Mouse (Mus musculus): ENCODE measurements around the gene Ptpn21. TPM values are rescaled to one million over a fixed set of nuclear protein-coding genes. Genes with fewer than 3 reads are reported as not detected.

Gene Ptpn21
- polyA plus RNA-seq (2015; fragmentation: Nextera tagmentation; extraction: Ambion mirVana) = 7.6 and 9.0 TPM in 2 replicates

DNA sequence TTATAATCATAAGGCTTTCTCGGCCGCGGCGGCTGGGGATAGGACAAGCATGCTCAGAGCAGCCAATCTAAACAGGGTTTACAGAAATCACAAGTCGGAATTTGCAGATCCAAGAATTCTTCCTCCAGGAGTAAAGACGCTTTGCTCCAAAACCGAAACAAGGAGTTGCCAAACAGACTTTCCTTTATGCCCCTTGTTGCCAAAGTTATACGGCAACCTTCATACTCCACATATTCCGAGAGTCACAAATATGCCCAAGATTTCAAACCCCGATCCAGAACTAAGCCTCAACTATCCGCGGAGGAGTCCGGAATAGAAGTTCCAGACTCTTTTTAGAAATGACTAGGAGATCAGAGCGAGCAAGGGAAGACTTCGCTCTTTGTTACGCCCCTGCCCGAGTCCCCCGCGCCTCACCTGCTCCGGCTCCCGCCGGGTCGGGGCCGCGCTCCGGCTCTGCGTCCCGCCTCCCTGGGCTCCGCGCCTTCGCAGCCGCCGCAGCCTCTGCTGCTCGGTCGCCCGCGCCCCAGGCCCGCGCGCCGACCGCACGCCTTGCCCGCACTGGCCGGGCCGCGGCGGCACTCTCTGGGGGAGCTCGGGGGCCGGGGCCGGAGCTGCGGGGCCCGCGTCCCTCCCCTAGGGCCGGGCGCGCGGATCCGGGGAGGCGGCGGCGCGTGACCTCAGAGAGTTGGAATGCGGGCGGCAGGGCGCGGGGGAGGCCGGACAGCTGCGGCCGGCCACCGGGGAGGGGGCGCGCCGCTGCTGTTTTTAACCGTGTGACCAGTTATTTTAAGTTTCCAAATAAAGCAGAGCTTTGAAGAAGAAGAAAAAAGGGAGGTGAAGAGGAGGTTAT is at the start of gene Ptpn21:
Gene Ptpn21, minus strand, starts transcription at position 455 of the 850 bp plus-strand sequence.
- Histone ChIP-seq H3K4me2 (ENCODE audit: low read depth, low read length) (peak within 1 kb of the TSS; percentile 66), H3K36me3 (ENCODE audit: control insufficient read depth, insufficient read depth, low read length) (no peaks in the 10 kb centered on the region), H3K4me1 (ENCODE audit: control insufficient read depth, insufficient read depth, low read length) (peaks cover 23% of the 10 kb centered on the region), H3K4me3 (replicated peaks; ENCODE audit: low read length) (peak within 1 kb of the TSS; percentile 77), H3K27me3 (ENCODE audit: control insufficient read depth, insufficient read depth, low read length) (no peaks in the 10 kb centered on the region), H3K27ac (ENCODE audit: low read length) (peak within 1 kb of the TSS; percentile 94), H3K9me3 (replicated peaks; ENCODE audit: control insufficient read depth, low read length) (no peaks in the 10 kb centered on the region), H3K9ac (ENCODE audit: low read length) (peak within 1 kb of the TSS; percentile 98)
- ATAC-seq (ENCODE audit: insufficient read depth, low FRiP score) = peak; percentile 70
- WGBS = under 1% methylated on average over 75 of the region's 75 CpGs

GRCm38 (mm10) chr12:98784251-98784650 is 47.0 kb upstream of the Ptpn21 start:
- WGBS = 91% methylated on average over 1 of the region's 1 CpGs
- no peak overlapping the region for H3K4me3 ChIP-seq (replicated peaks; ENCODE audit: low read length)
- H3K27ac ChIP-seq (ENCODE audit: low read length) = no peak overlapping the region
- H3K36me3 ChIP-seq (ENCODE audit: control insufficient read depth, insufficient read depth, low read length) = peaks cover 38% of the 10 kb centered on the region
- H3K4me2 ChIP-seq (ENCODE audit: low read depth, low read length) = no peak overlapping the region
- no peak overlapping the region for H3K9ac ChIP-seq (ENCODE audit: low read length)
- H3K4me1 ChIP-seq (ENCODE audit: control insufficient read depth, insufficient read depth, low read length) = no peaks in the 10 kb centered on the region
- no peaks in the 10 kb centered on the region for H3K27me3 ChIP-seq (ENCODE audit: control insufficient read depth, insufficient read depth, low read length)
- no peak for ATAC-seq (ENCODE audit: insufficient read depth, low FRiP score)
- no peaks in the 10 kb centered on the region for H3K9me3 ChIP-seq (replicated peaks; ENCODE audit: control insufficient read depth, low read length)

GRCm38 (mm10) chr12:98779148-98779547 is 41.9 kb upstream of the Ptpn21 start:
- peaks cover 31% of the 10 kb centered on the region for H3K36me3 ChIP-seq (ENCODE audit: control insufficient read depth, insufficient read depth, low read length)
- no peak for ATAC-seq (ENCODE audit: insufficient read depth, low FRiP score)
- H3K27ac ChIP-seq (ENCODE audit: low read length) = no peak overlapping the region
- H3K4me1 ChIP-seq (ENCODE audit: control insufficient read depth, insufficient read depth, low read length) = no peaks in the 10 kb centered on the region
- H3K4me3 ChIP-seq (replicated peaks; ENCODE audit: low read length) = no peak overlapping the region
- H3K4me2 ChIP-seq (ENCODE audit: low read depth, low read length) = no peak overlapping the region
- 80% methylated on average over 4 of the region's 4 CpGs for WGBS
- no peaks in the 10 kb centered on the region for H3K27me3 ChIP-seq (ENCODE audit: control insufficient read depth, insufficient read depth, low read length)
- H3K9me3 ChIP-seq (replicated peaks; ENCODE audit: control insufficient read depth, low read length) = no peaks in the 10 kb centered on the region
- H3K9ac ChIP-seq (ENCODE audit: low read length) = no peak overlapping the region

- Histone ChIP-seq H3K4me1 (ENCODE audit: control insufficient read depth, insufficient read depth, low read length) (no peaks in the 10 kb centered on the region), H3K4me3 (replicated peaks; ENCODE audit: low read length) (no peak overlapping the region), H3K9me3 (replicated peaks; ENCODE audit: control insufficient read depth, low read length) (no peaks in the 10 kb centered on the region), H3K9ac (ENCODE audit: low read length) (no peak overlapping the region), H3K27me3 (ENCODE audit: control insufficient read depth, insufficient read depth, low read length) (no peaks in the 10 kb centered on the region), H3K36me3 (ENCODE audit: control insufficient read depth, insufficient read depth, low read length) (peaks cover 27% of the 10 kb centered on the region), H3K27ac (ENCODE audit: low read length) (no peak overlapping the region), H3K4me2 (ENCODE audit: low read depth, low read length) (no peak overlapping the region)
- no peak for ATAC-seq (ENCODE audit: insufficient read depth, low FRiP score)
- WGBS = 60% methylated on average over 3 of the region's 3 CpGs
These were observed 40.3 kb upstream of the Ptpn21 start for GRCm38 (mm10) chr12:98777509-98777908.

GRCm38 (mm10) chr12:98766241-98766640 is 29.0 kb upstream of the Ptpn21 start:
- Histone ChIP-seq H3K4me1 (ENCODE audit: control insufficient read depth, insufficient read depth, low read length) (no peaks in the 10 kb centered on the region), H3K36me3 (ENCODE audit: control insufficient read depth, insufficient read depth, low read length) (peaks cover 22% of the 10 kb centered on the region; the same call in 1 of the 2 replicates), H3K9me3 (replicated peaks; ENCODE audit: control insufficient read depth, low read length) (no peaks in the 10 kb centered on the region), H3K9ac (ENCODE audit: low read length) (no peak overlapping the region), H3K4me3 (replicated peaks; ENCODE audit: low read length) (no peak overlapping the region), H3K27me3 (ENCODE audit: control insufficient read depth, insufficient read depth, low read length) (no peaks in the 10 kb centered on the region), H3K4me2 (ENCODE audit: low read depth, low read length) (no peak overlapping the region), H3K27ac (ENCODE audit: low read length) (no peak overlapping the region)
- WGBS = 92% methylated on average over 2 of the region's 2 CpGs
- ATAC-seq (ENCODE audit: insufficient read depth, low FRiP score) = no peak

GRCm38 (mm10) chr12:98759700-98760099 is 22.5 kb upstream of the Ptpn21 start:
- Histone ChIP-seq H3K9ac (ENCODE audit: low read length) (no peak overlapping the region), H3K4me1 (ENCODE audit: control insufficient read depth, insufficient read depth, low read length) (no peaks in the 10 kb centered on the region), H3K4me2 (ENCODE audit: low read depth, low read length) (no peak overlapping the region), H3K4me3 (replicated peaks; ENCODE audit: low read length) (no peak overlapping the region), H3K36me3 (ENCODE audit: control insufficient read depth, insufficient read depth, low read length) (peaks cover 29% of the 10 kb centered on the region; the same call in 1 of the 2 replicates), H3K9me3 (replicated peaks; ENCODE audit: control insufficient read depth, low read length) (no peaks in the 10 kb centered on the region), H3K27ac (ENCODE audit: low read length) (no peak overlapping the region), H3K27me3 (ENCODE audit: control insufficient read depth, insufficient read depth, low read length) (no peaks in the 10 kb centered on the region)
- ATAC-seq (ENCODE audit: insufficient read depth, low FRiP score) = no peak
- 87% methylated on average over 6 of the region's 6 CpGs for WGBS

DNA sequence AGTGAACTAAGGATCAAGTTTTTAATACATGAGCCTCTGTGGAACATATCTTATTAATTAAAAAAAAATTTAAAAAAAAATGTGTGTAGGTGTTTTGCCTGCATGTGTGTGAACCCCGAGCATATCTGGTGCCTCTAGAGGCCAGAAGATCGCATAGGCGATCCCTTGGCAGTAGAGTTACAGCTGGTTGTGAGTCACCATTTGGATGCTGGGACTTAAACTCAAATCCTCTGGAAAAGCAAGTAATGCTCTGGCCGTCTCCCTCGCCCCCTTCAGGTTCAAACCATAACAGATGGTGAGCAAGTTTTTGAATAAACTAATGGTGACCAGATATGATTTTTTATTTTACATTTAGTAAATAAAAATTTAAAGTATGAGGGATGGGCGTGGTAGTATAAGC is 20.4 kb upstream of the Ptpn21 start:
- Histone ChIP-seq H3K9me3 (replicated peaks; ENCODE audit: control insufficient read depth, low read length) (no peaks in the 10 kb centered on the region), H3K4me2 (ENCODE audit: low read depth, low read length) (no peak overlapping the region), H3K36me3 (ENCODE audit: control insufficient read depth, insufficient read depth, low read length) (peaks cover 20% of the 10 kb centered on the region; the same call in 1 of the 2 replicates), H3K9ac (ENCODE audit: low read length) (no peak overlapping the region), H3K27me3 (ENCODE audit: control insufficient read depth, insufficient read depth, low read length) (no peaks in the 10 kb centered on the region), H3K27ac (ENCODE audit: low read length) (no peak overlapping the region), H3K4me3 (replicated peaks; ENCODE audit: low read length) (no peak overlapping the region), H3K4me1 (ENCODE audit: control insufficient read depth, insufficient read depth, low read length) (no peaks in the 10 kb centered on the region)
- WGBS = 85% methylated on average over 6 of the region's 6 CpGs
- ATAC-seq (ENCODE audit: insufficient read depth, low FRiP score) = no peak

- H3K27ac ChIP-seq (ENCODE audit: low read length) = peak overlapping the region; percentile 91
- WGBS = under 1% methylated on average over 14 of the region's 14 CpGs
- H3K9ac ChIP-seq (ENCODE audit: low read length) = peak overlapping the region; percentile 92
- peak overlapping the region; percentile 90 for H3K4me3 ChIP-seq (replicated peaks; ENCODE audit: low read length)
- ATAC-seq (ENCODE audit: insufficient read depth, low FRiP score) = 0 out of 2 replicates have a peak, but pooled peaks have one; percentile 11
- H3K4me1 ChIP-seq (ENCODE audit: control insufficient read depth, insufficient read depth, low read length) = peaks cover 13% of the 10 kb centered on the region
- H3K4me2 ChIP-seq (ENCODE audit: low read depth, low read length) = peak overlapping the region; percentile 75
- H3K9me3 ChIP-seq (replicated peaks; ENCODE audit: control insufficient read depth, low read length) = no peaks in the 10 kb centered on the region
- no peaks in the 10 kb centered on the region for H3K36me3 ChIP-seq (ENCODE audit: control insufficient read depth, insufficient read depth, low read length)
- H3K27me3 ChIP-seq (ENCODE audit: control insufficient read depth, insufficient read depth, low read length) = no peaks in the 10 kb centered on the region
These were observed 10.2 kb upstream of the Ptpn21 start for GRCm38 (mm10) chr12:98747380-98747753.

- peak within 1 kb of the TSS; percentile 92 for H3K9ac ChIP-seq (ENCODE audit: low read length)
- WGBS = under 1% methylated on average over 66 of the region's 87 CpGs
- peaks cover 13% of the 10 kb centered on the region for H3K4me1 ChIP-seq (ENCODE audit: control insufficient read depth, insufficient read depth, low read length)
- ATAC-seq (ENCODE audit: insufficient read depth, low FRiP score) = peak; percentile 92
- H3K9me3 ChIP-seq (replicated peaks; ENCODE audit: control insufficient read depth, low read length) = no peaks in the 10 kb centered on the region
- H3K4me2 ChIP-seq (ENCODE audit: low read depth, low read length) = peak within 1 kb of the TSS; percentile 75
- H3K4me3 ChIP-seq (replicated peaks; ENCODE audit: low read length) = peak within 1 kb of the TSS; percentile 90
- peak within 1 kb of the TSS; percentile 91 for H3K27ac ChIP-seq (ENCODE audit: low read length)
- no peaks in the 10 kb centered on the region for H3K27me3 ChIP-seq (ENCODE audit: control insufficient read depth, insufficient read depth, low read length)
- no peaks in the 10 kb centered on the region for H3K36me3 ChIP-seq (ENCODE audit: control insufficient read depth, insufficient read depth, low read length)
These were observed 9.7 kb upstream of the Ptpn21 start, which contains the start of gene Zc3h14 for GRCm38 (mm10) chr12:98746746-98747379. TSS of gene Zc3h14 (plus strand) at chr12:98746964.
